Mouse (Mus musculus) CD4-positive, CD25-positive, alpha-beta regulatory T cell, adult 2 months (primary cell): ENCODE measurements around the gene Nit1.
"Not testable (repeated sequence)": the region's sequence is repeated elsewhere in the genome, so short reads cannot be mapped to it uniquely, and the experiment has no call there.

Source experiments
- DNase-seq: peaks from one replicate; pipeline ENCODE4 v3.0.0-alpha.2; 2012; ENCODE audit warnings: low read depth, low spot score

Nit1 gene

DNA sequence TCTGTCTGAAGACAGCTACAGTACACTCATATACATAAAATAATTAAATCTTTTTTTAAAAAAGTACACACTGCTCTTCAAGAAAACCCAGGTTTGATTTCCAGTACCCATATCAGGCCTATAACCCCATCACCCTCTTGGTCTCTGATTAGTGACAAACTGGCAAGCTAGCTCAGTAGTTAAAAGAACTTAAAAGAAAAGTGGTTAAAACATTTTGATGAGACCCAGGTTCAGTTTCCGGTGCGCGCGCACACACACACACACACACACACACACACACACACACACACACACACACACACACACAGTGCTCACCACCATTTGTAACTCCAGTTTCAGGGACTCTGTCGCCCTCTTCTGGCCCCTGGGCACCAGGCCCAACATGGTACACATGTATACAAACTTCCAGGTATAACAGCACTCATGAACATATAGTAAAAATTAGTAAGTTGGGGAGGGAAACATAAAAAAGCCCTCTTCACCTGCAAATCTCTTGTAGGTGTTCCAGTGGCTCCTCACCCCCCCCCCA lies 10.4 kb upstream of the Nit1 start:
- DNase-seq, result peak; percentile 92

DNA sequence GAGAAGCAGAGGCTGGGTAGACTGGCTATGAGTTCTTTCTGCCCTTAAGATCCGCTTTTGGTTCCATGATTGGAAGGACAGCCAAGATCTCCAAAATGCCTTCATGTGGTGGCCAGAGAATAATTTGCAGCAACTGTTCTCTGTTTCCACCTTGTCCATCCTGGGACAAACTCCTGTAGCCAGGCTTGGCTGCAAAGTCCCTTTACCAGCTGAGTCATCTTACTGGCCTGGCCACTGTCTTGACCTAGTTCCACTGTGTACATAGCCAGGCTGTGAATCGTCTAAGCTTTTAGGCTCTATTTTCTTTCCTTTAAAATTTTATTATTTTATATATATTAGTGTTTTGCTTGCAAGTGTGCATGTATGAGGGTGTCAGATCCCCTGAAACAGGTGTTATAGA lies 3.8 kb upstream of the Nit1 start:
- no peak for DNase-seq

- DNase-seq, result no peak
These were observed 3.2 kb upstream of the Nit1 start for GRCm38 (mm10) chr1:171348665-171349064.

- DNase-seq, result peak; percentile 41
These were observed 627 bp upstream of the Nit1 start for GRCm38 (mm10) chr1:171346095-171346450.

DNA sequence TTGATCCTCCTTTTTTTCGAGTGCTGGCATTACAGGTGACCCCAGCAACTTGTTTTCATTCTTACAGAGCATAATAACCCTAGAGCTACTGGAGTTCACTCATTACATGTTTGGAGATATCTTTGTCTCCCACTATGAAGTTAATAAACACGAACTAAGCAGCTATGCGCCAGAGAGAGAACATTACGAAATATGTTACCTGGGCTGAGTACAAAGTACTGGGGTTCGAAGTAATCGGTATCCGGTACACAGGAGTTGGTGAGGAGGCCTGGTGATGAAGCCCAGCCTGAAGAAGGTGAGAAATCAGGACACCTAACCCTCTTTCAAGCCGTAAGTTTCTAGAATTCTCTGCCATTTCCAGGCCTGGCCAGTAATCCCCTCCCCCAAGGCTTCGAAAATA lies 731 bp downstream of the Nit1 start:
- no peak for DNase-seq

DNA sequence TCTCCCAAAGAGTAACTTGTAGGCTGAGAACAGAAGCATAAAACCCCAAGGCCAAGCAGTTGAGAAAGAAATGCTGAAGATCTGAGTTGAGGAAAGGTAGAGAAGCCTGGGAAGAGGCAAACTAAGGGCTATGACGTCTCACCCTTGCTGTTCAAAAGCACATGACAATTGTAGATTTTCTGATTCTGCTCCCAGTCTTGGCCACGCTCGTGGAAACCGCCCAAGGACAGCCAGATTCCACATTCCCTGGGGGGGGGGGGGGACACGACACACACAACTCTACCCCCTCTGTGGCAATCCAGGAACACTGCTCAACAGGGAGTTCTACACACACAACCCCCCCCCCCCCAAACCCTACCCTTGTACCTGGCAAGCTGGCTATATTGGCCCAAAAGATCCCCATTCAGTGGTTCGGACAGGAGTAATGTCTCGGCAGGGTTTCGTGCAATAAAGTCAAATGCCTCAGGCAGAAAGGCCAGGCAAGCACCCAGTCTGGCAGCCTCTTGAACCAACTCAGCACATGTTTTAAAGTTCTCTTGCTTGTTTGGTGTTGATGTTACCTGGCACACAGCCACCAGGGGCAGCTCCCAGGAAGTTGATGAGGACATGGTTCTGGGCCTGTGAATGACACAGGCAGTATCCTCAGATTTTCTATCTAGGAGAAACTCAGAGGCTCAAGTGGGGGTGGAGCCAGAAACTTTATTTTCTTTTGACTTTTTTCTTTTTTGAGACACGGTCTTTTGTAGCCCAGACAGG lies 1.3 kb downstream of the Nit1 start:
- DNase-seq, result peak; percentile 42

DNA sequence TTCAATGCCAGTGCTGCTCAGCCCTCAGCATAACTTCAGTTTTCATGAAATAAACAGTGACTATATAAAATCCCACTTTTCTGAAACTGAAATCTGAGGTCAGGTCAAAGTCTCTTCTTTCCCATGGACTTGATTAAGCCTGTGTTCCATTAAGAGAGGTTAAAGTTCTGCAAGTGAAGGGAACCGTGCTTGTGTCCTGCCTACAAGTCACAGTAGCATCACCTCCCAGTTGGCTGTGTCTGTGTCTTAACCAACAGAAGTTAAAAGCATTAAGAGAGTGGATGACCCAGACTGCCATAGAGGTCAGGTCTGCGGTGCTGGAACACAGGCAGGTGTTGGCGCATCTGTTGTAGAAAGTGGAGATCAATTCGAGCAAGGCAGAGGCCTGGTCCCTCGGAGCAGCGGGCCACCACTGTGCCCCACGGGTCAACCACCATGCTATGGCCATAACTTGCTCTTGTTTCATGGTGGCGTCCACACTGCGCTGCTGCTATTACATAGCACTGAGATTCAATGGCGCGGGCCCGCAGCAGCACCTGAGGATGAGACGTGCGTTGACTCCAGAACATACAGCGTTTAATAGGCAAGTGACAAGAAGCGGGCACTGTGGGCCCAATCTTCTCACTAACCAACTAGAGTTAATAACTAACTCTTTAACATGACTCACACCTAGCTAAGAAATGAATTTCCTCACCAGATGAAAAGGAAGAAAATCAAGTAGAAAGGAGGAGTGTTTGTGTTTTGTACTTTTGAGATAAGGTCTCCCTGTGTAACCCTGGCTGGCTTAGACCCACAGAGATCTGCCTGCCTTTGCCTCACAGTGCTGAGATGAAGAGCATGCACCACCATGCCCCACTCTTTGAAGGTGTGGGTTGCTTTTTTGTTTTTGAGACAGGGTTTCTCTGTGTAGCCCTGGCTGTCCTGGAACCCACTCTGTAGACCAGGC lies 2.9 kb downstream of the Nit1 start:
- DNase-seq, result no peak

DNA sequence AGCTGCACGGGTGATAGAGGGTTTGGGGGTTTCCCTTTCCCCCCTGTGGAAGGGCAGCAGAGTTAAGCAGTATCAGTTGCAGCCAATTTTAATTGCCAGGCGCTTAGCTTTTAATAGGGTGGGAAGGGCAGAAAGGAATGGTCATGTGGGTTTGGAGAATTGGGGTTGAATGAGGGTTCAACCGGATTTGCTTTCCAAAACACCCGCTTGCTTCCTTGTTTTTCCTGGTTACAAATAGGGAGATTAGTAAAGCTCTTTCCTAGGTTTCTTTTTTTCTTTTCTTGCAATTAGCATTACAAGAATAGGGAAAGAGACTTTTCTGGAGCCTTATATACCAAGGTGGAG lies 15.3 kb downstream of the Nit1 start:
- DNase-seq, result no peak

GRCm38 (mm10) chr1:171329433-171330215 lies 15.8 kb downstream of the Nit1 start:
- DNase-seq, result peak; percentile 45

- peak; percentile 95 for DNase-seq
These were observed 16.5 kb downstream of the Nit1 start, which contains the start of gene Dedd for GRCm38 (mm10) chr1:171328839-171329432. Gene Dedd, plus strand, starts transcription at chr1:171329145.

- no peak for DNase-seq
These were observed 17.2 kb downstream of the Nit1 start for GRCm38 (mm10) chr1:171328244-171328643.

- DNase-seq, result not testable (repeated sequence)
These were observed 18.9 kb downstream of the Nit1 start for GRCm38 (mm10) chr1:171326588-171326987.

DNA sequence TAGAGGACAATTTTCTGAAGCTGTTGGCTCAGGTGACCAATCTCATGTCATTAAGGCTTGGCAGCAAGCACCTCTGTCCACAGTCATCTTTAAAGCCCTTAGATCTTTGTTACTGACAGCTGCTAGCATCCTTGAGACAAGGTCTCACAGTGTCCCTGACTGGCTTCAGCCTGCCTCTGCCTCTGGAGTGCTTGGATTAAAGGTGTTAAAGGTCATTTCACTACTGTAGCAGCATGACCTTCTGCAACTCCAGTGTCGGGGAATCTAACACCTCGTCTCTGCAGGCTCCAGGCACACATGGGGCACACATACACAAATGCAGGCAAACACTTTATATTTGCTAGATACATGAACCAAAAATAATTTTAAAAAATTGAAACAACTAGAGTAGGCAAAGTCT lies 19.9 kb downstream of the Nit1 start:
- DNase-seq, result no peak

GRCm38 (mm10) chr1:171322012-171322411 lies 23.4 kb downstream of the Nit1 start:
- DNase-seq, result no peak

GRCm38 (mm10) chr1:171321415-171321814 lies 24.0 kb downstream of the Nit1 start:
- peak; percentile 65 for DNase-seq

GRCm38 (mm10) chr1:171320151-171320550 lies 25.3 kb downstream of the Nit1 start:
- no peak for DNase-seq

GRCm38 (mm10) chr1:171319748-171320147 lies 25.7 kb downstream of the Nit1 start:
- no peak for DNase-seq

GRCm38 (mm10) chr1:171309321-171309720 lies 36.1 kb downstream of the Nit1 start:
- no peak for DNase-seq

- DNase-seq, result not testable (repeated sequence)
These were observed 39.3 kb downstream of the Nit1 start for GRCm38 (mm10) chr1:171306157-171306556.

GRCm38 (mm10) chr1:171298226-171298625 lies 47.2 kb downstream of the Nit1 start:
- DNase-seq, result no peak

DNA sequence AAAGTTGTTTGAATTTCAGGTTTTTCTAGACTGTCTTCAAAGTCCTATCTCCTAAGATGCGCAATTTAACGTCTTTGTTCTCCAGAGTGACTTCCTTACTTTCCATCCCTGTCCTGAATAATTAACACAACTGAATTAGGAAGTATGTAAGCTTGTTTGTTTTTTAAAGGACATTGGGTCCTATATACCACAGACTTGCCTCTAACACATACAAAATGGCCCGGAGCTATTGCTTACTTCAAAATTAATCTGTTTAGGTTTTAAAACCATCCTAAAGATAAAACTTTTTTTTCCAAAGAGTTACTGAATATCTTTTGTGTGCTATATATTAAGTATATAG lies 50.4 kb downstream of the Nit1 start:
- no peak for DNase-seq
